Mouse (Mus musculus): Measurements from ENCODE around the gene Csrp3.

Csrp3 gene

DNA sequence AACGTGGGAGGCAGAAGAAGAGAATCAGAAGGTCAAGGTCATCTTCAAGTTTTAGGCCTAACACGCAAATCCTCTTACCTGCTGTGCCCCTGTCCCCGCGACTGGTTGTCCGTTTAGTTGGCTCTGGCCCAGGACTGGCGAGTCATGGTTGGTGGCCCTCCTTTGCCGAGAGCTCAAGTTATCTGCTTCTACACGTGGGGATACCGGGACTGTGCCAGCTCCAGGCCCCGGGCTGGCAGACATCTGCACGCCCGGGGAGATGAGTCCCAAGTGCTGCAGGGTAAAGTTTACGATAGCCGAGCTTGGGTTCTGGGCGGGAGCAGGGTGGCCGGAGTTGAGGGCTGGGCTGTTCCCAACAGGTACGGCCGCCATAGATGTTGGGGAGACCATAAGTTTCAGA lies 19.7 kb upstream of the Csrp3 start:
- no peak for DNase-seq (ENCODE audit: low spot score)

DNA sequence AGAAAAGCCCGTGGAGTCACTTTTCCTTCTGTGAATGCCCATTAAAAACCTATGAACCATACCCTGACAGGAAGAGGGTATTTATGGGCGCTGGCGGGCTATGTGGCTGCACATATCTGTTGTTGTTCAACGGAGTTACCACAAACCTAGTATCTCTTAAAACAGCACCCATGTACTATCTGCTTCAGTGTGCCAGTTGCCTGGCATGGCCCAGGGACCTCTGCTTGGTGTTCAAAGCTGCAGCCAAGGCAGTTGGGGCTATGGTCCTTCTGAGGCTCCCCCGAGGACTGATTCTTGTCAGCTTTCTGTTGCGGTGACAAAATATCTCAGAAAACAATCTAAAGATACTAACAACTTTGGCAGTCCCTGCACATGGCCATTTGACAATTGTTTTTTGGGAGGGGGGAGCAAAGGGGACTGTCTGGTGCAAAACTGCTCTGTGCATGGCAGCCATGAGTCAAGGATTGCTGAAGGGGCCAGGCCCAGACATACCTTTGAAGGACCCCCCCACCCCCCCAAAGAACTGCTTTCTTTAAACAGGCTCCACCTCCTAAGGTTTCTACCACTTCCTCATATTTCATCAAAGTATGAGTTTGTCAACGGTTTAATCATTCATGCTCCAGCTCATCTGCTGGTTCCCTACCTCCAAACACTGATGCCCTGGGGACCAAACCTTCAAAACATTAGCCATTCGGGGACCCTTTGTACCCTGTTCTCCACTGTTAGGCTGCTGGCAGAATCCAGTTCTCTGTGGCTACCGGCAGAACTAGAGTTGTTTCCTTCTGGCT lies 17.0 kb upstream of the Csrp3 start:
- DNase-seq (ENCODE audit: low spot score), result no peak

DNA sequence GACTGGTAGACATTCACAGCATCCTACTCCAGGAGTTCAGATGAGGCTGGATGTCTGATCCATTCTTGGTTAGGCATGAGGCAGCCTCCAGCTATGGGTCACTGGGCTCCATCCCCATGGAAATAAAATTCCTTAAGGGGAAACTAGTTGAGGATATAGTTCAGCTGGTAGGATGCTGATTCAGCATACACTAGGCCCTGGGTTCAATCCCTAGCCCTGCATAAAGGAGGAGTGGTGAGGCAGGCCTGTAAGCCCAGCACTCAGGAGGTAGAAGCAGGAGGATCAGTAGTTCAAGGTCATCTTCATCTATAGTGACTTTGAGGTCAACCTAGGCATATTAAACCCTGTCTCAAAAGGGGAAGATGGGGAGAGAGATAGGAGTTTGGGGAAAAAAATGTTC lies 16.4 kb upstream of the Csrp3 start:
- no peak for DNase-seq (ENCODE audit: low spot score)

DNA sequence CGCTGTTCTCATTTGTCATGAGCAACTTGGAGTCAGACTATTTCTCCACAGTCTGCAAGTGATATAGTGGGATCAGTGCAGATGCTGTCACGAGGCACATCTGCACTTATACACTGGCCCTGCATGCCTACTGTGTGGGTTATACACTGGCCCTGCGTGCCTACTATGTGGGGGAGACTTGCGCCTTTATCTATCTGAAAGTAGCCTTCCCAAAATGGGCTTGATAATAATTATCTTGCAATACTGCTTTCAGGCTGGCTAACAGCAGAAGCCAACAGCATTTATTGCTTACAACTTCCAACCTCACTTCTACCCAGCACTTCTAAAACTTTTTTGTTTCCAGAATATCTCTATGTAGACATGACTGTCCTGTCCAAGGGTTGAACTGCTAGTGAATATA lies 14.0 kb upstream of the Csrp3 start:
- no peak for DNase-seq (ENCODE audit: low spot score)

DNA sequence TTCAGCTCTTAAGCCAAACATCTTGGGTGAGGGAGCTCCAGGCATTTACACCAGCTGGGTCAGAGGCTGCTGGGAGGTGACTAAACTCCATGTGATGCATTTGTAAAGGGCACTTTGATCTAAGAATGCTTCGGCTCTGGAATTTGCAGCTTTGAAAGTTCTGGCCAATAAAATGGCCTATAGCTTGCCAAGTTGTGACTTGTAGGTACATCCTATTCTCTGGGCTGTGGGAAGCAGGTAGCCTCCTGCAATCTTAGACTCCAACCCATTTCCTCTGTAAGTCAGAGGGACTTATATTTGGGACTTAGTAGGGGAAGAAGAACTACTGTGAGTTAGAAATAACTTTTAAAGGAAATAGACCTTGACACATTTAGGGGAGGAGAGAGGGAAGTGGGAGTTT lies 13.1 kb upstream of the Csrp3 start:
- no peak for DNase-seq (ENCODE audit: low spot score)

DNA sequence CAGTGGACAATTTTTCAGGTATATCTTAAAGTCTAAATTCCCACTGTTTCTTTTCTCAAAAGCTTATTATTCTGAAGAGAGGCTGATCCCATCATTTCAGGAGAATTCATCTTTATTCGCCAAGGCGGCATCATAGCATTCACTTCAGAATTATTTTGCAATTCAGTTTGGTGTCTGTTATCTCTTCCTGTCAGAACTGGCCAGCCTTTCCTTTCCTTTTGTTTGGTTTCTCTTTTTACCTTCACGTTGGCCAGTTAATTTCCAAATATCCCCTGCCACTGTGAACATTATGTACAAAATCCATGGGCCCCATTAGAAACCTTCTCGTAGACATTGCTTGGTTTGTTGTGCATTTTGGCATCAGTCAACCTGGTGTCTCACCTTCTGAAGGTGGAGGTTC lies 11.5 kb upstream of the Csrp3 start:
- no peak for DNase-seq (ENCODE audit: low spot score)

DNA sequence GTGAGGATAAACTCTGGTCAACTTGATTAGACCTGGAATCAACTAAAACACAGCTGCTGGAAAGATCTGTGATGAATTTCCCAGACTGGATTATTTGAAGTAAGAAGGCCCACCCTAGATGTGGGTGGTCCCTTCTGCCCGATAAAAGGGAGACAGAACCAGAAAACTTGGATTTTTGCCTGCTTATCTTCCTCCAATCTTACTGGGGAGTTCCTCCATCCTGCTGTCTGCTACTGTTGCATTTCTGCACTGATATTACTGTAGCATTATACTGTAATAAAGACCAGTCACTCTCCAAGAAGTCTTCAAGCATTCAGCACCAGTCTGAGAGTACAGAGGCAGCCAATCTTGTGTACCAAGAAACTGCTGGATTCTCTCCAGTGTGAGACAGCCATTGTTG lies 10.4 kb upstream of the Csrp3 start:
- DNase-seq (ENCODE audit: low spot score), result no peak

DNA sequence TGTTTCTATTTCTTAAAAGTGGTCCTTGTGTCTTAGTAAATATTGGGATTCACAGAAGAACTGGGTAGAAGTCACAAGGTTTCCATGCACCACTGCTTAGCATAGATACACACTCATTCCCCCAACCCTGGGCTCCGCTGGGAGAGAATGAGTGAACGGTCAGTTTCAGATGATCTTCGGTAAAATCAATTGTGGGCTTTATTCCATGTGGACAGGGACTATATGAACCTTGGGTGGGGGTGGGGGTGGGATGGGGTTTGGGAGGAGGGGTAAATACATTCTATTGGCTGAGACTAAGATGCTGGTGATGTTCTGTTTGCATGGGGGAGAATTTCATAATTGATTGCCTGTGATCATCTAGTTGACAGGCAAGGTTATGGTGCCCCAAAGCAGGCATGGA lies 7.6 kb upstream of the Csrp3 start:
- no peak for DNase-seq (ENCODE audit: low spot score)

DNA sequence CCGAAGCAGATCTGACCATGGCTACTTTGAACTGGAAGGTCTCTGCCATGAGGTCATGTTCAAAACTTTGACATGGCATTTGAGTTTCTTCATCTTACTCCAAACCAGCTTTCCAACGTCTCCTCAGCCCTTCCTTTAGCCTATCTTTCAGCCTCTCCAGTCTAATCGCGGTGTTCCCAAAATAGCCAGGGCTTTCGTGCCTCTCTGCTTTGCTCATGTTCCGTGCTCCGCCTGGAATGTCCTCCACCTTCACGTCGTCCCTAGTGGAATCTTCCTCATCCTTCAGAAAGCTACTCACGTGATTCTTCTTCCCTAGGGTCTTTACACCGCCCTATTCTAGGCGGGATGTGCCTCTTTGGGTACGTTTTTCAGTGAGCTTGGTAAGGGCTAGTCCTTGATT lies 5.7 kb upstream of the Csrp3 start:
- no peak for DNase-seq (ENCODE audit: low spot score)

DNA sequence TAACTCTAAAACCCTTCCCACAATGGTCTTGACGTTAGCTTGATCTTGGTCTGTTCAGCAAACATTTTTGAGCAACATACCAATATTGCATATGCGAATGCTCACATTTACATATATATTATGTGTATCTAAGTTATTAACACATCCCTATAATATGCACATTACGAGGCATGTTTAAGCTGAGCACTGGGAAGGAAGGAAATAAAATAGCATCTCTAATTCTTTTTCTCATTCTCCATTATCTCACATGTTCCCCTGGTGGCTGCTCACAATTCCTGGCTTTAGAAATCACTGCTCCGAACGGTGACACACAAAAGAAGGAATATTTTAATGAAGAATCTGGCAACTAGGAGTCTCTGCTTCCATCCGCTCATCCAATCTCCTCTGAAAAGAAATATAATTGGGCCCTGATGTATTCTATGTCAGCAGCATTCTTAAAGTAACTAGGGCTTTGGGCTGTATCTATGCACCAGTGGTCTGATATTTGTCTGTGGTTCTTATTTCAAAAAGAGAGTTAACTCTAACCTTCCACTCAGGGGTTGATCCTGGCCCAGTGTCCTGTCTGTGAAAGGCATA lies 3.8 kb upstream of the Csrp3 start:
- no peak for DNase-seq (ENCODE audit: low spot score)

DNA sequence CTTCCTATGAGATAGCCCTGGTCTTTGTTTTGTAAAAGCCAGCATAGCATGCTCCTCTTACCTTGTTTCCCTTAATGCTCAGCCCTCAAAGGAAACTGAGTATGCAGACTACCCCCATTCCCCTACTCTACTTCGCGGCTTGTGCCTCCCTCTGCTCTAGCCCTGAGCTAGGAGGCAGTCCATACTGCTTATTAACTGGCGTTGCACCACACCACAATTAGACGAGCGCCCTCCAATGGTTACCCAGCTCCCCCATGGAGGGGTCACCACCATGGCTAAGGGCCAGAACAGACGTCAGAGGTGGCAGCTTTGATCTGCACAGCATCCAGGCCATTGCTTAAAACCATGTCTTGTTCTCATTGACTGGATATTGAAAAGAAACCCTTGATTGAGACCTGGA lies 1.1 kb downstream of the Csrp3 start:
- no peak for DNase-seq (ENCODE audit: low spot score)

DNA sequence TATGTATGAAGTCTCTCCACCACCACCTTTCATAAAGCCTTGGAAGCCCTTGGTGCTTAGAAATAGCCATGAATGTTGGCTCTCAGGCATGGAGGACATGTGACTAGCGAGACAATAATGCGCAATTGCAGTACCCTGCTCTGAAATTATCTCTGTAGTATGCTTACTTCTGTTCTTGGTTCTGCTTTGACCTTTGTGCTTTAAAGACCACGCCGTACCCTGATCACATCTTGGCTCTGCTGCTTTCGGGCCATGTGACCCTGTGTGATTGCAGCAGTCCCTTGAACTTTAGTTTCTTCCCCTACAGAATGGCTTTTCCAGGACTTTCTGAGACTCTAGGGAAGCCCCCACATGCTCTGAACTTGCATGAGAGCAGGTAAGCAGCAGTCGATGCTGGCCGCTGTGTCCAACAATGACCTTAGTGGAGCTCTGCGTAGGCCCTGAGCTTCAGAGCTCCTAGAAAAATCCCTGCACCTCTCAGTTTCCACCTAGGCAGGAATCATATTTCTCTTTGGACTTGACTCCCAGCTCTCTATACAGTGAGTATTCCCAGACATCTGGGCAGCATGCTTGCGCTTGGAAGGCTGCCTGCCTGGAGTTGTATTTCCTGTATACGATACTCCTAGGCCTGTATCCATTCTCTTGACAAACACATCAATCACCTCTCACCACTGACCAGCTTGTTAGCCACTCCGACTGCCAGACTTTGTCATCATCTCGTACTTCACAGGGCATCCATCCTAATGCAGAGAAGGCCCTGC lies 2.4 kb downstream of the Csrp3 start:
- no peak for DNase-seq (ENCODE audit: low spot score)

DNA sequence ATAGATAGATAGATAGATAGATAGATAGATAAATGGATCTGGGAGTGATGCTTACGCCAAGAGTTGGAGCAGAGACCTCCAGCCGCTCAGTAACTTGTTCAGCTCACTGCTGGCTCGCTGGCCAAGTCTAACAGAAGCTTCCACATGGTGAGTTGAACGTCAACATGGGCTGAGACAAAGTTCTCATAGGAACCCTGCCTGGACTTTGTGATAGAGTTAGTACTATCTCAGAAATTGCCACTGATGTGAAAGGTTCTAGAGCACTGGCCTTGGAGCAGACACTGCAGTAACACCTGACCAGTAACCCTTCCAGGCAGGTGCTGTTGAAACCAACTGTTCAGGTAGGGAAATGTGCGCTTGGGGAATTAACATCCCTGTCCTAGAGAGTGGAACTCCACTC lies 4.3 kb downstream of the Csrp3 start:
- DNase-seq (ENCODE audit: low spot score), result no peak

DNA sequence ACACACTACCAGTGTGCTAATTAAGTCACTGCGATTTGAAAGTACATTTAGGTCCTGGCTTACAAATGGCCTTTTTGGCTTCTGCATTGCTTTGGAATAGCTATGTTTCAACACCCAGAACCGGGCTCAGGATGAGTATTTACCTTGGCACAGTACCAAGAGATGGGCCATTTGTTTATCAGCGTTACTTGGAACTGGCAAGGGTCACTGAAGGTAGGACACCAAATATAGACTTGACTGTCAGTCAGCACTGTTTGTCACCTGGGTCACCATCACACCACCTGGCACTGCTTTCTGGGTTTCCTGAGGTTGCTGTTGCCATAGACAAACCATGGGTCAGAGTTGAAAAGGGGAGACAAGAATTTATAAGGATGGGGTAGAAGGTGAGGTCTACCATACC lies 5.5 kb downstream of the Csrp3 start:
- DNase-seq (ENCODE audit: low spot score), result no peak

DNA sequence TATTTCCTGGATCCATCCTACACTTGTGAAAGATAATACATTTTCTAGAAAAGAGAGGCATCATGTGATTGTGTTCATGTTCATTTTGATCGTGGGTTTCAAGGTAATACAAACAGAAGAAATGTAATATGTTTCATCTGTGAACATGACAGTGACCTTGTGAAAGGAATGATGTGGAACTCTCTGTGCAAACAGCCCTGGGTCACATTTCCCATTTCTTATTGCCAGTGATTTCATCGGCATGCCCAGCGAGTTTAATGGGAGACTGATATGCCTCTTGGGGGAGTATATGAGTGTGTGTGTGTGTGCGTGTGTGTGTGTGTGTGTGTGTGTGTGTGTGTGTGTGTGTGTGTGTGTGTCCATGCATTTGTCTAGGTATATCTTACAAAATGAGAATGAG lies 6.3 kb downstream of the Csrp3 start:
- DNase-seq (ENCODE audit: low spot score), result no peak

DNA sequence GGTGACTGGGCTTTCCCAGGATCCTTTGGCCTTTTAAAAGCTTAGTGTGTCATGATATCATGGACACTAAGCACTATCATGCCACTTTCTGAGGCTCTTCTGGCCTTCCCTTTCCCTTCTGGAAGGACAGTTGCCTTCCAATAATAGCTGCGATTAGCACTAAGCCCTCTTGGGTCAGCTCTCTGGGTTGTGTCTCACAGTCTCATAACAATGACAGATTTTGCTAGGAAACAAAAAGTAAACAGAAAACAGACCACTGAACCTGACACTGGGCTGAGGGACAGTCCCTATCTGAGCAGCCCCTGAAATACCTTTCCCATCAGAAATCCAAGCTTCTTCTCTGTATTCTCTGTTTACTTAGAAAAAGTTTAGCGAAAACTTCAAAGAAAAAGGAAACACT lies 7.3 kb downstream of the Csrp3 start:
- no peak for DNase-seq (ENCODE audit: low spot score)

DNA sequence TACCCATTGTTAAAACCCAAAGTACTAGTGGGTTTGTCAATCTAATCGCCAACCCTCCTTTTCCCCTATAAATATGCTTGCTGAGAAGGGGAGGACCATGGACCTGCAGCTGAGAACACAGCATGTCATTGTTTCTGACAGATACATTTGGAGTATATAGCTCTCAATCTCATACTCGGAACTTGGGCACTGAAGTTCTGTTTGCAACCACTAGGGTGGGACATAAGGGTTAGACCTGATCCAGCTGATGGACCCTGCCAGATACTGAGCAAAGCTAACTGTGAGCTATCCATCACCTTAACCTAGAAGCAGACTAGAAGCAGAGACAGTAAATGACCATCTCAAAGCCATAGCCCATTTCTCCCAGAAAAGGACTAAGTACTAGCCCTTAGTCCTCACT lies 9.4 kb downstream of the Csrp3 start:
- DNase-seq (ENCODE audit: low spot score), result no peak

DNA sequence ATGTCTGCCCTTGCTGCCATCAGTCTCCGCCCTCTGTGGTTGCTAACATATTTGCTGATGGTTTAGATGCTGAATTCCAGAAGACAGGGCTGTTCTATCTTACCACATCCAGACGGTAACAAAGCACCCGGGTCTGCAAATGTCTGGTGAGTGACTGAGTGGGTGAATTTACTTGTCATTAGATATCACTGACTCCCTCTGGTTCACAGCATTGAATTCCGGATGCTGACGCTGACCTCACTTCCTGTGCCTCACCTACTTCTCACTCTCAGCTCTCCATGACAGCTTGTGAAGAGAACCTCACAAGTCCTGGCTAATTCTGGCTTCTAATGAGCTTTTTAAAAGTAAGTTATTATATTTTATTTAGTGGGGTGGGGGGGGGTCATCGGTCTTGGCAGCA lies 10.9 kb downstream of the Csrp3 start:
- DNase-seq (ENCODE audit: low spot score), result no peak

DNA sequence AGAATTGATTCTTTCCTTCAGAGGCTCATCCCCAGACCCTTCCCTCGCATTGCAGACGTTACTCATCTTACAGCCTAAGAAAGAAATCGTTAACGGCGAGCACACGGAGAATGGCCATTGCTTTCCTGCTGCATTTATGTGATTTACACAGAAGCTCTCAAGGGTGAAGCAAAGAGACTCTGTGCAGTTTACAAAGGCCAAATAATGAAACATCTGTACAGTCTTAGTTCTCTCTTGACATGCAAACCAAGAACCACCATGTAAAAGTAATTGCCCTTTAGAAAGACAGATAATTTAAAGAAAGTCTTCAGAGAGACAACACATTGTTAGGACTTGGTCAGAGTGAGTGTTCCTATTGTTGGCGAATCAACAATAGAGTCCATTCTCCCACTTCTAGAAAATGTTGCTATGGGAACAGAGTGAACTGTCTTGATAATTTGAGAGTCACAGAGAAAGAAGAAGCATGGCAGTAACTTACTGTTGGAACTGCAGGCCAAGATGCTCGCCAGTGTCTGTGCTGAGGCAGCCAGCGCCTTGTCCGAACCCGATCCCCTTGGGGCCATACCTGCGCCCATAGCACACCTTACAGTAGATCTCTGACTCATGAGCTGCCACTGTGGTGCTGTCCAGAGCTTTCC lies 12.7 kb downstream of the Csrp3 start:
- DNase-seq (ENCODE audit: low spot score), result no peak

DNA sequence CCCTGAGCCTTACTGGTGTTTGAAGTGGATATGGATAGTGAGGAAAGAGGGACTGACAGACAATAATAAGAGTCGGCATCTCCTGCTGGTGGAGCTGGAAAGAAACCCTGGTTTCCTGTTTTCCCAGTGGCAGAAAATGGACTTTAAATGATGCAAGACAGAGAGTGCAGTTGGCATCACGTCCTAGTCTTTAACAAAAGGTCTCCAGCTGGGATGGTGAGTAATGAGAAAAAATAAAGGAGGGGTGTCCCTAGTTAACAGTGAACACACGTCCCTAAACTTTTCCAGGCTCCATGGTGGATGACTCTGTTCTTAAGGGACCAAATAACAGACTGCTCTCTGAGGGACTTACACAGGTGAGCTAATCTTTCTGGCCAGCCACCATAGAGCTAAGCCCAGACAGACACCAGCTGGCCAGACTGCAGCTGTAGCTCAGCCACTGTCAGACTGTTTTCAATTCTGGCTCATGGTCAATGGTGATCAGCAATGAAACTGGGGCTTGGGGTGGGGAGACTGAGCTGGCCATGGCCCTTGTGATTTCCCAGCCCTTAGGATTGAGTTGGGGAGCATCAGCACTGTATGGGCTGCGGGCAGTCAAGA lies 13.4 kb downstream of the Csrp3 start:
- DNase-seq (ENCODE audit: low spot score), result no peak

DNA sequence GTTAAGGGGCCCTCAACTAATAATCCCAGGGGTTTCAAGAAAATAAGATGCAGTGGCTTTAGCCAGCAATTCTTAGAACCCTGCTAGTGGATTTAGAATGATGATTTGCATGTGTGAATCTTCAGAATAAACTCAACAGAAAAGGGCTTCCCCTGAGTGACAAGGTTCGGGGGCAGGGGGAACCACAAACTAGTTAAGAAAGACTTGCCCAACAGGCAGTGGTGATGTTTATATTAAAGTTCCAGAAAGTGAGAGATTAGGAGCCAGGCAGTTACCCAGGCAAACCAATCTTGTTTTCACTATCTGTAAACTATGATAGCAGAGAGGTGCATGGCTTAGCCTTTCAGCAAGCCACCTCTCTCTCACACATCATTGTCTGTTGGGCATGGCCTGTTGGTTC lies 15.1 kb downstream of the Csrp3 start:
- no peak for DNase-seq (ENCODE audit: low spot score)

DNA sequence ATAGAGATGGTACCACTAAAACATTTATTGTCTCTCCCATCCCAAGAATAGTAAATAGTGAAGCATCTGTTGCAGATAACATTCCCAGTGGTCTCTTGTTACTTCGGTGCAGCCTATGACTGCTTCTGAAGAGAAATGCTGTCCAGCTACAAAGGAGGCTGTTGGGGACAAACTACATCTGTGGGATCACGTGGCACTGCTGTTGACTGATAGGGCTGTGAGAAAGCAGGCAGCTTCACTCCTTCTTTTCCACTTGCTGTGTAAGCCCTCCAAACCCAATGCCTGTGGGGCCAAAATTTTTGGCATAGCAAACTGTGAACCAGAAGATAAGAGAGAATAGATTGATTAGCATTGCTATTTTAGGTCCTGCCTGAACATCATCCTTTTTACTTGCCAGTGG lies 17.4 kb downstream of the Csrp3 start:
- DNase-seq (ENCODE audit: low spot score), result no peak

Measured in layer of hippocampus, adult 11-12 months (tissue).